Mouse (Mus musculus): ENCODE measurements around the gene Ermard. TPM values are rescaled to one million over a fixed set of nuclear protein-coding genes. Genes with fewer than 3 reads are reported as not detected.
"Not testable (repeated sequence)": the region's sequence is repeated elsewhere in the genome, so short reads cannot be mapped to it uniquely, and the experiment has no call there.

Gene Ermard
- 10 to 100 TPM; 14.8 to 17.3 (median 15.5) TPM for total RNA-seq (2022)

GRCm38 (mm10) chr17:15041175-15041729 lies at the start of gene Ermard, which contains the start of the genes Tcte3 and Gm3448:
Gene Ermard, plus strand, starts transcription at chr17:15041208.
Gene Tcte3, minus strand, starts transcription at chr17:15041488.
Gene Gm3448, minus strand, starts transcription at chr17:15041537.
- DNase-seq (ENCODE audit: low spot score in 2 of 2), result not testable (repeated sequence)

DNA sequence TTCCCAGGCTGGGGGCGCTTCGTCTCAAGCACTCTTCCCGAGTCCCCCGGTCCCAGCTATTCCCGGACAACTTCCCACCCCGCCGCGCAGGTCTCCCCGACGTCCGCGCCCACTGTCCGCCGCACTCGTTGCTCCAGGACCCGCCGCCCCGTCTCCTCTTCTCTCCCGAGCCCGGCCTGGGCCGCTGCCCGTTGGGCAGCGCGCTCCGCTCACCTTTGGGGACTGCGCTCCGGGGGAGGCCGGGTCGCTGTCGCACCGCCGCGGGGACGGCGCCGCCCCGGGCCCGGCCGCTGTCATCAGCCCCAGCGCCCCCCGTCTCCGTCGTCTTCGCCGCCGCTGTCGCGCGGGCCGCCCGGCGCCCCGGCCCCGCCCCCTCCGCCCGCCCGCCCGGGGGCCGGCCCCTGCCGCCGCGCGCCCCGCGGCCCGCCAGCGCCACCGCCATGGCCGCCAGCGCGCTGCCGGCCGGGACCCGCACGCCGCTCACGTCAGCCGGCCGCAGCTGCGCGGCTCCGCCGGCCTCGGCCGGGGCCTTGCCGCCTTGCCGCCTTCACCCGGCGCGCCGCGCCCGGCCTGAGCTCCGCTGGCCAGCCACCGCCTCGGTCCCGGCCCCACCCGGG lies 48.4 kb upstream of the Ermard start:
- DNase-seq (ENCODE audit: low spot score in 2 of 2), result not testable (repeated sequence)

GRCm38 (mm10) chr17:14993139-14993832 lies 47.7 kb upstream of the Ermard start:
- DNase-seq (ENCODE audit: low spot score in 2 of 2), result not testable (repeated sequence)

- DNase-seq (ENCODE audit: low spot score in 2 of 2), result not testable (repeated sequence)
These were observed 46.9 kb upstream of the Ermard start for GRCm38 (mm10) chr17:14994140-14994539.

DNA sequence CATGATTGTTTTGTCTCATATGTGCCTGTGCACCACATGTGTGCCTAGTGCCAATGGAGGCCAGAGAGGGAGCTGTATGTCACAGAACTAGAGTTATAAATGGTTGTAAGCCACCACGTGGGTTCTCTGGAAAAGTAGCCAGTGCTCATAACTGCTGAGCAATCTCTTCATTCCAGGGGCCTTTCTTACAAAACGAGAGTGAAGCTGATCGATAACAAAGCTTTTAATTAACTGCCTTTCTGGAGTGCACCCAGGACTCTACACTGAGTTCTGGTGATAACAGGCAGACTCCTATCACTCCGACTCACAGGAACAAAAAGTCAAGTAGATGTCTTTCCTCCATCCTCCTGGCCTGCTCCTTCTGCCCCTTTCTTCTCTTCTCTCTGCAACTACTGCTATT lies 41.0 kb upstream of the Ermard start:
- not testable (repeated sequence) for DNase-seq (ENCODE audit: low spot score in 2 of 2)

GRCm38 (mm10) chr17:15009088-15009487 lies 31.9 kb upstream of the Ermard start:
- DNase-seq (ENCODE audit: low spot score in 2 of 2), result not testable (repeated sequence)

DNA sequence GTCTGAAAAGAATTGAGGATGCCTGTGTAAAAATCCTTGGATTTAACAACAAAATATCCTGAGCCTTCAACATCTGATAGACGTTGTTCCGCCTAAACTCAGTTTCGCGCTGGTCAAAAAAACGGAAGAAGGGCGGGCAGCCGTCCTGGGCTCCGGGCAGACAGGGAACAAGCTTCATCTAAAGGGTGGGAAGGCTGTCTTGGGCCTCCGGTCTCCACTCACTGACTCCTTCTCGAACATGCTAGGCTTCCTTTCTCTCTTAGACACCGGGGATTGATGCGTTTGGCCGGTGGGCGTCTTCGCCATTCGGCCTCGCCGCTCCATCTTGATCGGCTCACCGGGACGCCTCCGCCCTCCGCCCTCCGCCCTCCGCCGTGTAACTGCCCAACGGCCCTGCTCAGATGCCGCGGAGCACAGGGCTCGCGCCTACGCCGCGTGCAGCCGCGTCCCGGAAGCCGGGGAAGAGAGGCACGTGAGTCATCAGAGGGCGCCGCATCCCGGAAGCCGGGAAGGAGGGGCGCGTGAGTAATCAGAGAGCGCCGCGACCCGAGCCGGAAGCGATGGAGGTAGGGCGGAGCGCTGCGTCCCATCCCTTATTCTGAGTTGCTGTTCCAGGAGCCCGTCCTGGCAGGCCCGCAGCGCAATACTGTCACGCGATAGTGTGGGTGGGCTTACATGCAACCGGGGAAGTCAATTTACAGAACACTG lies 31.1 kb upstream of the Ermard start, which contains the start of gene Gm3435:
Gm3435 (plus strand) TSS at position 471 of the 708 bp plus-strand sequence.
- not testable (repeated sequence) for DNase-seq (ENCODE audit: low spot score in 2 of 2)

GRCm38 (mm10) chr17:15021503-15022220 lies 19.3 kb upstream of the Ermard start:
- DNase-seq (ENCODE audit: low spot score in 2 of 2), result peak; percentile 3 to 5

GRCm38 (mm10) chr17:15023878-15024492 lies 17.0 kb upstream of the Ermard start:
- not testable (repeated sequence) for DNase-seq (ENCODE audit: low spot score in 2 of 2)

GRCm38 (mm10) chr17:15024502-15025193 lies 16.4 kb upstream of the Ermard start:
- DNase-seq (ENCODE audit: low spot score in 2 of 2), result not testable (repeated sequence)

DNA sequence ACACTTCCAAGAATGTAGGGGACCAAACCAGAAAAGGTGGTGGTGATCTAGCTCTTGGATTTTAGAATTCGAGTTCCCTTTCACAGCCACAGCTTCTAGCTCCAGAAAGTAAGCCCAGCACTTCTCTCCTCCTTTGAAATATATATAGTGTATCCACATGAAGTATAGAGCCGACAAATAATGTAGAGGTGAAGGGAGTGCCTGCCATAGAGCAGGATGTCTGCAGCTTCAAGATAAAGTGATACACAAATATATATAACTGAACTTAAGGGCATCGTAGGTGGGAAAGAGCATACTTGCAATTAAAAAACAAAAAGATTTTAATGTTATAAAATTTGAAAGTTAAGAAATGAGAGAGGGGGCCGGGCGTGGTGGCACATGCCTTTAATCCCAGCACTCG lies 15.5 kb upstream of the Ermard start:
- DNase-seq (ENCODE audit: low spot score in 2 of 2), result not testable (repeated sequence)

GRCm38 (mm10) chr17:15031414-15031813 lies 9.6 kb upstream of the Ermard start:
- not testable (repeated sequence) for DNase-seq (ENCODE audit: low spot score in 2 of 2)

- DNase-seq (ENCODE audit: low spot score in 2 of 2), result not testable (repeated sequence)
These were observed 553 bp upstream of the Ermard start for GRCm38 (mm10) chr17:15040455-15040854.

DNA sequence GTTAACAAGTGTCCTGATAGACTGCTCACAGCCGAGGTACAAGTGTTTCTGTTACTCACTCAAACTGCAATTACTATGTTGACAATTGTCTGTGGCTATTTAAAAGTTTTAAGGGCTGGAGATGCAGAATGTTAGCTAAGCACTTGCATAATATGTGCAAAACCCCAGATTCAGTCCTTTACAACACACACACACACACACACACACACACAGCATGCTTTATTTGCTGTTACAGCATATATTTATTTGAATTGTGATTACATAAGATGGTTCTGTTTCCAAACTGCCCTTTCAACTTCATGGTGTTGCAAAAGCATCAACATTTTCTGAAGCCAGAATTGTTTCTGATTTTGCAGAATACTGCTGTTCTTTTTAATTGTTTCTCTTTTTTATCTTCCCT lies 9.3 kb downstream of the Ermard start:
- DNase-seq (ENCODE audit: low spot score in 2 of 2), result not testable (repeated sequence)

DNA sequence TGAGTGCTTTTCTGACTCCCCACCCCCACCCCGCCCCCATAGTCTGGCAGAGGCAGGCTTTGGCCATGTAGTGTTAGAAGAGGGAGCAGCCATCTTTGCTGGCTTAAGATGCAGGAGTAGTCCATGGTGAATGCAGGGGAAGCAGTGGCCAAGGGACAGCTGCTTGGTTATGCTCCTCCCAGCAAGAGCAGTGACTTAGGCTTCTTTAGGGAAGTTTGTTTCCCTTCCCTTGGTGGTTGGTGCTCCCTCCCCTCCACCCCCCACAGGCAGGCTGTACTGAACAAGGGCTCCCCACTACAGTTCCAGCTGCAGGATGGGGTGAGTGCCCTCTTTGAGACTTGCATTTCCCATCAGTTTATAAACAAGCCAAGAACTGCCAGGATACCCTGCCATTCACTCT lies 11.8 kb downstream of the Ermard start:
- DNase-seq (ENCODE audit: low spot score in 2 of 2), result not testable (repeated sequence)

- DNase-seq (ENCODE audit: low spot score in 2 of 2), result not testable (repeated sequence)
These were observed 12.3 kb downstream of the Ermard start for GRCm38 (mm10) chr17:15053183-15053828.

DNA sequence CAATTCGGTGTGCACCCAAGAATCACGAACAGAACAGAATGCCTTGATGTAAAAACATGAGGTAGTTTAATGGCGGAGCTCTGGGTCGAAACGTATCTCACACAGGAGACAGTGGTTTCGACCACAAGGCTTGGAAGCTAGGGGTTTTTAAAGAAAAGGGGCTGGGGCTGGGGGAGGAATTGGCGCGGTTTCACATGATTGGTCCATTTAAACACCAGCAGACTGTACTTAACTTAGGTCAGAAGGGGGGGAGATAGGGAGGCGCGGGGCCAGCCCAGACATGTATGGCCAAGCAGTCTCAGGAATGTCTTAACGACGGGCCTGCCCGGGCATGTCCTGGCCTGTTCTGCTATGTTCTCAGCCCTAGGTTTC lies 12.8 kb downstream of the Ermard start:
- DNase-seq (ENCODE audit: low spot score in 2 of 2), result not testable (repeated sequence)

DNA sequence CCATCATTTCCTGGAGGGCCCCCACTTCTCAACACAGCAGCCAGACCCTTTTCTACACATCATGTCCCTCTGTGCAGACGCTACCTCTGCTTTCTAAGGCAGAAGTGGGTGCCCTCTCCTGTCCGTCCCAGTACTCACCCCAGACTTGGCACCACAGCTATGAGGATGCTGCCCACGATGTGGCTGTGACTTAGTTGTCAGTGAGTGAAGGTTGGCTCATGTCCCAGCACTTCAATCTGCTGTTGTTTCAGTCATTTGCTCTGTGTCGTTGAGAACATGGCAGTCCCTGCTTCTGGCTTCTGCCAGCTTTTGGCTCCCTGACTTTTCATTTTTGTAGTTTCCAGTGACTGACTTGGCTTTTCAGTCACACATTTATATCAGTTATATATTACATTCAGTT lies 14.9 kb downstream of the Ermard start:
- no peak for DNase-seq (ENCODE audit: low spot score in 2 of 2)

DNA sequence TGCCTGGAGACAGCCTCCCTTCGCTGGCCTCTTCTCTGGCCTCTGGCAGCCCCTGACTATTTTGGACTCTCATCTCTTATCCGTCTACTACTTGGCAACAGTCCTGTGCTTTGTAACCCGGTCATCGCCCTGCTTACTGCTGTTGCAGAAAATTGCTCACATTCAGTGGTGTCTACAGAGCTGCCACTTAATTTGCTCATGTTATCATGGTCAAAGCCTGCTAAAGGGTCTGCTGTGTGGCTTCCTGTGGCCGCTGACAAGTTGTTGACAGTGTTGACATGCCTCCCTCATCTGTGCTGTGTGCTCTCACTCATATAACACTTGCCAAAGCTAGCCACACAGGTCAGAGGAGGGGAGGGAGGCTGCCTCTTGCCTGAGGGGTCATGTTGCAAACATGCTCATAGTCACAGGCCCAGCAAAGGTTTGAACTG lies 17.2 kb downstream of the Ermard start:
- DNase-seq (ENCODE audit: low spot score in 2 of 2), result no peak
